Comparison of ENCODE assay signal across 10 mouse cellular contexts in genomic region chr7:65375176-65375575, GRCm38 (mm10).
DNase-seq lines count a peak whose midpoint lies in the region; ATAC-seq lines count a peak whose summit lies in the region.
"Had no signal": no experiment of that assay in that cellular context is flagged by ENCODE, and none has a peak within 500 bp of the region (broad histone marks: within the 10 kb centered on the region; RNA-seq: fewer than 3 reads in every experiment).

No protein-coding gene starts in this region.

- no peaks in the 10 kb centered on the region for H3K4me1 ChIP-seq in embryonic facial prominence, embryonic 14.5 days (ENCODE audit: control insufficient read depth, insufficient read depth, low read length)
- H3K4me1 ChIP-seq in lung, embryonic 15.5 days: peaks cover 16% of the 10 kb centered on the region

- no peaks in the 10 kb centered on the region for H3K9me3 ChIP-seq in embryonic facial prominence, embryonic 14.5 days (ENCODE audit: control insufficient read depth, low read length)
- H3K9me3 ChIP-seq in lung, embryonic 15.5 days: no peaks in the 10 kb centered on the region
- H3K9me3 ChIP-seq: limb, embryonic 13.5 days had no signal

- H3K36me3 ChIP-seq in embryonic facial prominence, embryonic 14.5 days (ENCODE audit: control insufficient read depth, insufficient read depth, low read length): no peaks in the 10 kb centered on the region
- no peaks in the 10 kb centered on the region for H3K36me3 ChIP-seq in lung, embryonic 15.5 days
- H3K36me3 ChIP-seq: limb, embryonic 13.5 days had no signal

- no peak overlapping the region for H3K9ac ChIP-seq in embryonic facial prominence, embryonic 14.5 days (ENCODE audit: low read depth, low read length)
- H3K9ac ChIP-seq in lung, embryonic 15.5 days: no peak overlapping the region
- H3K9ac ChIP-seq: limb, embryonic 13.5 days had no signal

- DNase-seq in gastrocnemius, postnatal 10 days: peak; percentile 18
- DNase-seq in gastrocnemius, adult 8-10 months (ENCODE audit: low spot score in 2 of 2): no peak
- DNase-seq in embryonic facial prominence, embryonic 14.5 days (ENCODE audit: low spot score): peak; percentile 26
- peak; percentile 65 for DNase-seq in heart, postnatal 4 days
- no peak for DNase-seq in right cerebral cortex, postnatal 4 days
- no peak for DNase-seq in urinary bladder, postnatal 36 days (ENCODE audit: low spot score in 2 of 2)
- DNase-seq: cerebellum, adult 9-10 months had no signal

- WGBS in embryonic facial prominence, embryonic 14.5 days: 57% methylated on average over 8 of the region's 8 CpGs
- WGBS in lung, embryonic 15.5 days: 33% methylated on average over 8 of the region's 8 CpGs

- no peak overlapping the region for H3K4me3 ChIP-seq in embryonic facial prominence, embryonic 14.5 days (ENCODE audit: low read depth, low read length)
- H3K4me3 ChIP-seq in lung, embryonic 15.5 days: no peak overlapping the region
- H3K4me3 ChIP-seq: limb, embryonic 13.5 days had no signal

- no peak overlapping the region for H3K27ac ChIP-seq in embryonic facial prominence, embryonic 14.5 days (replicated peaks; ENCODE audit: low read depth, low read length)
- peak overlapping the region; percentile 56 for H3K27ac ChIP-seq in lung, embryonic 15.5 days
- H3K27ac ChIP-seq: limb, embryonic 13.5 days had no signal

- no peak overlapping the region for H3K4me2 ChIP-seq in embryonic facial prominence, embryonic 14.5 days (ENCODE audit: low read depth, low read length)
- no peak overlapping the region for H3K4me2 ChIP-seq in lung, embryonic 15.5 days
- H3K4me2 ChIP-seq: limb, embryonic 13.5 days had no signal

- H3K27me3 ChIP-seq in embryonic facial prominence, embryonic 14.5 days (replicated peaks; ENCODE audit: control insufficient read depth, insufficient read depth, low read length): no peaks in the 10 kb centered on the region
- H3K27me3 ChIP-seq in lung, embryonic 15.5 days: no peaks in the 10 kb centered on the region
- H3K27me3 ChIP-seq: limb, embryonic 13.5 days had no signal

- no peak for ATAC-seq in embryonic facial prominence, embryonic 14.5 days (ENCODE audit: low read depth)
- peak; percentile 8; the same call in 1 of the 2 replicates for ATAC-seq in lung, embryonic 15.5 days (ENCODE audit: borderline replicate concordance, extremely low read depth, low FRiP score, low TSS enrichment)
- no peak for ATAC-seq in CD4-positive, CD25-positive, alpha-beta regulatory T cell, adult 4 months

Comparison
In these comparisons a context has a peak if more than half of its experiments do, and no peak if none do; other contexts are left out.
1. DNase-seq: peak in gastrocnemius, postnatal 10 days (single experiment), embryonic facial prominence, embryonic 14.5 days (single experiment) and heart, postnatal 4 days (single experiment); none in gastrocnemius, adult 8-10 months (0 of 2), right cerebral cortex, postnatal 4 days (single experiment) and urinary bladder, postnatal 36 days (0 of 2).